10 mouse cellular contexts compared by ENCODE assay signal in genomic region chr1:61402339-61402738, GRCm38 (mm10).
A peak's percentile ranks its signal among the peaks of the same experiment; 100 is the strongest.
DNase-seq lines count a peak whose midpoint lies in the region; ATAC-seq and TF ChIP-seq lines count a peak whose summit lies in the region.
"Had no signal": no experiment of that assay in that cellular context is flagged by ENCODE, and none has a peak within 500 bp of the region (broad histone marks: within the 10 kb centered on the region; RNA-seq: fewer than 3 reads in every experiment).

No protein-coding gene starts in this region.

- peaks cover 6% of the 10 kb centered on the region; the same call in 1 of the 2 replicates for H3K27me3 ChIP-seq in forebrain, embryonic 12.5 days
- peaks cover 9% of the 10 kb centered on the region; the same call in 1 of the 2 replicates for H3K27me3 ChIP-seq in forebrain, embryonic 10.5 days (ENCODE audit: poor library complexity, severe bottlenecking)

- WGBS in forebrain, embryonic 12.5 days, result 53% methylated on average over 8 of the region's 8 CpGs
- WGBS in forebrain, embryonic 10.5 days, result 73% methylated on average over 8 of the region's 8 CpGs
- 35% methylated on average over 8 of the region's 8 CpGs for WGBS in macrophage (ENCODE audit: missing documents)

- no peaks in the 10 kb centered on the region for H3K79me2 ChIP-seq in macrophage (ENCODE audit: inconsistent target)

- H3K4me2 ChIP-seq in forebrain, embryonic 12.5 days, result peak overlapping the region; percentile 8; the same call in 1 of the 2 replicates

- H3K4me3 ChIP-seq in forebrain, embryonic 12.5 days (replicated peaks), result no peak overlapping the region
- H3K4me3 ChIP-seq in forebrain, embryonic 10.5 days, result no peak overlapping the region
- H3K4me3 ChIP-seq in left cerebral cortex, adult 2 months, result peak overlapping the region; percentile 42
- peak overlapping the region; percentile 0; the same call in 1 of the 2 replicates for H3K4me3 ChIP-seq in macrophage (ENCODE audit: inconsistent target)
- H3K4me3 ChIP-seq: hindbrain, embryonic 10.5 days had no signal

- no peak overlapping the region for H3K27ac ChIP-seq in forebrain, embryonic 12.5 days
- H3K27ac ChIP-seq in forebrain, embryonic 10.5 days, result no peak overlapping the region
- H3K27ac ChIP-seq in left cerebral cortex, adult 2 months, result no peak overlapping the region
- H3K27ac ChIP-seq in macrophage, result no peak overlapping the region
- H3K27ac ChIP-seq: hindbrain, embryonic 10.5 days had no signal

- no peak for TF ChIP-seq CTCF in left cerebral cortex, adult 2 months (IDR thresholded peaks at IDR 0.05)

- DNase-seq in forebrain, embryonic 10.5 days (ENCODE audit: extremely low spot score, low spot score), result no peak
- no peak for DNase-seq in left cerebral cortex, adult 2 months (ENCODE audit: extremely low spot score in 1 of 2, low spot score in 2 of 2)
- DNase-seq in left cerebral cortex, adult 18-20 months (ENCODE audit: low spot score in 2 of 2), result no peak
- DNase-seq in induced T-regulatory cell, adult 2 months (ENCODE audit: low read depth), result peak; percentile 52
- no peak for DNase-seq in adrenal gland, adult 18-20 months (ENCODE audit: low spot score in 2 of 2)
- DNase-seq in left cerebral cortex, postnatal 10 days (ENCODE audit: extremely low spot score in 1 of 2, low spot score in 2 of 2), result no peak

- H3K9me3 ChIP-seq in forebrain, embryonic 12.5 days, result no peaks in the 10 kb centered on the region
- H3K9me3 ChIP-seq in forebrain, embryonic 10.5 days, result no peaks in the 10 kb centered on the region
- H3K9me3 ChIP-seq: hindbrain, embryonic 10.5 days had no signal

- H3K9ac ChIP-seq in forebrain, embryonic 12.5 days, result no peak overlapping the region

- no peaks in the 10 kb centered on the region for H3K36me3 ChIP-seq in forebrain, embryonic 12.5 days (replicated peaks)
- no peaks in the 10 kb centered on the region for H3K36me3 ChIP-seq in forebrain, embryonic 10.5 days (replicated peaks)
- H3K36me3 ChIP-seq in macrophage (ENCODE audit: inconsistent target), result no peaks in the 10 kb centered on the region
- H3K36me3 ChIP-seq: hindbrain, embryonic 10.5 days had no signal

- no peak for ATAC-seq in forebrain, embryonic 12.5 days (ENCODE audit: low FRiP score)
- ATAC-seq: midbrain, embryonic 16.5 days had no signal

- intact Hi-C loops in left cerebral cortex, adult 2 months (cut with DNase I), result no loop called here
- intact Hi-C loops in left cerebral cortex, postnatal 10 days (cut with DNase I), result no loop called here

- H3K4me1 ChIP-seq in forebrain, embryonic 12.5 days, result peaks cover 9% of the 10 kb centered on the region; the same call in 1 of the 2 replicates
- H3K4me1 ChIP-seq in forebrain, embryonic 10.5 days, result peaks cover 22% of the 10 kb centered on the region

Comparison
In these comparisons a context has a peak if more than half of its experiments do, and no peak if none do; other contexts are left out.
1. H3K4me3 ChIP-seq: peak in left cerebral cortex, adult 2 months (single experiment) and macrophage (single experiment); none in forebrain, embryonic 12.5 days (single experiment) and forebrain, embryonic 10.5 days (single experiment).